Mouse (Mus musculus): ENCODE data around the gene Fastkd2.

DNA sequence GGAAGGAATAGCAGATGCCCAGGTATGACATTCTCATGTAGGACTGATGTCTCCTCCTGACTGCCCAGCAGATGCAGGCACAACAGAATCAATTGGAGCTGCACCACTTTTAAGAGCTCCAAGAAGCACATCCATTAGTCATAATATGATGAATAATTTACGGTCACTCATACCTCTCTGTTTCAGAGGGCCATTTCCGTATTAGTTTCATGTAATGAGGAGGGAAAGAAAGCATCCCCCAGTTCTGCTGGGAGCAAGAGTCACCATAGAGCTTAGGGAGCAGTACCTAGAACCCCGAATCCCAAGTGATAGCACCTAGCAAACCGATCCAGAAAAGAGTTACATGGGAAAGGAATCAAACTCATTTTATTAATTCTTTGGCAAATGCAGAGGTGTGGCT is 43.6 kb upstream of the Fastkd2 start, which contains the start of gene Dytn:
- TF ChIP-seq POLR2A (IDR thresholded peaks at IDR 0.05; ENCODE audit: insufficient read depth, low read depth, low read length) (no peak), CTCF (IDR thresholded peaks at IDR 0.05; ENCODE audit: insufficient read depth, low read depth, low read length) (no peak)
